Mouse (Mus musculus) testis, adult 10 weeks (tissue): ENCODE measurements around the gene Olfr785. TPM values are rescaled to one million over a fixed set of nuclear protein-coding genes. Genes with fewer than 3 reads are reported as not detected.

ENCODE experiments used
- polyA plus RNA-seq: library from polyadenylated mRNA; stranded (reverse); fragments of 350-450 nt; fragmentation: Illumina TruSeq; extraction: RNeasy Lipid Tissue Mini Kit (QIAGEN cat#74804); gene quantifications from one replicate; pipeline ENCODE4 v1.2.3, GENCODE M21; 2014; ENCODE audit warnings: low read depth, low replicate concordance

The Olfr785 gene
- polyA plus RNA-seq = not detected

GRCm38 (mm10) chr10:129405126-129405525 lies at the start of gene Olfr785:
TSS of gene Olfr785 (plus strand) at chr10:129405426.

GRCm38 (mm10) chr10:129383783-129384182 lies 21.4 kb upstream of the Olfr785 start, which contains the start of gene Olfr784:
TSS of gene Olfr784 (plus strand) at chr10:129384083.

GRCm38 (mm10) chr10:129427006-129427405 lies 21.8 kb downstream of the Olfr785 start, which contains the start of gene Olfr786:
TSS of gene Olfr786 (plus strand) at chr10:129427306.

Other genes starting within 250 kb of the Olfr785 start
- not detected for gene Olfr771, start 240.7 kb upstream of the Olfr785 start, polyA plus RNA-seq
- gene Olfr772, start 227.5 kb upstream of the Olfr785 start, polyA plus RNA-seq = 0.25 TPM
- gene Olfr773, start 218.0 kb upstream of the Olfr785 start, polyA plus RNA-seq = not detected
- gene Olfr774, start 169.2 kb upstream of the Olfr785 start, polyA plus RNA-seq = not detected
- gene Olfr775, start 157.0 kb upstream of the Olfr785 start, polyA plus RNA-seq = 0.06 TPM
- gene Olfr776, start 146.3 kb upstream of the Olfr785 start, polyA plus RNA-seq = not detected
- gene Olfr777, start 133.9 kb upstream of the Olfr785 start, polyA plus RNA-seq = not detected
- not detected for gene Olfr780, start 87.3 kb upstream of the Olfr785 start, polyA plus RNA-seq
- not detected for gene Olfr781, start 76.6 kb upstream of the Olfr785 start, polyA plus RNA-seq
- gene Olfr782, start 56.6 kb upstream of the Olfr785 start, polyA plus RNA-seq = not detected
- not detected for gene Olfr784, start 21.3 kb upstream of the Olfr785 start, polyA plus RNA-seq
- gene Olfr786, start 21.9 kb downstream of the Olfr785 start, polyA plus RNA-seq = not detected
- 2.5 TPM for gene Olfr787, start 56.4 kb downstream of the Olfr785 start, polyA plus RNA-seq
- 2.0 TPM for gene Olfr788, start 65.6 kb downstream of the Olfr785 start, polyA plus RNA-seq
- 0.25 TPM for gene Olfr789, start 79.3 kb downstream of the Olfr785 start, polyA plus RNA-seq
- 0.53 TPM for gene Olfr790, start 93.1 kb downstream of the Olfr785 start, polyA plus RNA-seq
- not detected for gene Olfr791, start 116.4 kb downstream of the Olfr785 start, polyA plus RNA-seq
- 0.13 TPM for gene Olfr792, start 133.7 kb downstream of the Olfr785 start, polyA plus RNA-seq
- gene Olfr794, start 162.2 kb downstream of the Olfr785 start, polyA plus RNA-seq = 0.08 TPM
- gene Olfr796, start 207.1 kb downstream of the Olfr785 start, polyA plus RNA-seq = not detected
- not detected for gene Olfr798, start 222.5 kb downstream of the Olfr785 start, polyA plus RNA-seq
- gene Olfr799, start 232.1 kb downstream of the Olfr785 start, polyA plus RNA-seq = not detected